Mouse (Mus musculus) Patski (cell line): ENCODE data around the gene Nr1d1. TPM values are rescaled to one million over a fixed set of nuclear protein-coding genes. Genes with fewer than 3 reads are reported as not detected.
A peak's percentile ranks its signal among the peaks of the same experiment; 100 is the strongest.

Source experiments
- ATAC-seq: fragments of 100-300 bp; one replicate; pipeline ENCODE4 v1.8.0; 2021
- CTCF ChIA-PET: fragments of 350-600 bp; sonication (Branson Sonifier 250); formaldehyde crosslinking; loops from one replicate; lab custom pipeline; 2022; ENCODE audit warnings: inconsistent platforms; lab: Charles Lee
- POLR2A ChIA-PET: fragments of 350-600 bp; sonication (Branson Sonifier 250); formaldehyde crosslinking; loops from one replicate; lab custom pipeline; 2022; ENCODE audit warnings: antibody characterized with exemption, inconsistent platforms; lab: Charles Lee
- DNase-seq: peaks from one replicate; pipeline ENCODE4 v3.0.0-alpha.2; 2011; ENCODE audit warnings: low read depth, low spot score
- H3K27me3 ChIP-seq: fragments of 371-371 bp; one replicate; pipeline ENCODE4 v1.5.1; 2021
- CTCF ChIP-seq: fragments of 100-300 bp; IDR thresholded peaks from one replicate; pipeline ENCODE4 v1.5.1; 2021
- in situ Hi-C: fragments of 300-500 bp; cut with MboI; formaldehyde crosslinking; loops from 3 replicates; pipeline ENCODE4 v1.11.1; 2018; ENCODE audit warnings: low pct_unique_long_range_greater_than_20kb, mixed read lengths
- polyA plus RNA-seq: library from polyadenylated mRNA; unstranded; gene quantifications from one replicate; pipeline ENCODE4 v1.2.3, GENCODE M21; 2021

The Nr1d1 gene
- polyA plus RNA-seq, 1 experiment from 2014 or later: 37.2 TPM

GRCm38 (mm10) chr11:98796515-98797216 is 21.5 kb upstream of the Nr1d1 start:
- TF ChIP-seq CTCF: no peak
- ChIA-PET POLR2A (interaction anchor here (0.6 to 3.5 kb wide), 6 partner anchors 10 to 192 kb away, joined by 3 to 20 read pairs (median 4); partner anchors contain the start of gene Psmd3), CTCF (interaction anchor here (0.9 to 2.3 kb wide), 2 partner anchors 10 to 11 kb away, joined by 3 to 7 read pairs; no protein-coding TSS in a partner anchor)
- ATAC-seq (peak; percentile 1), DNase-seq (no peak)
- in situ Hi-C loops: no loop called here
- no peaks in the 10 kb centered on the region for H3K27me3 ChIP-seq

GRCm38 (mm10) chr11:98795714-98796514 is 20.8 kb upstream of the Nr1d1 start:
- peak; percentile 56 for TF ChIP-seq CTCF
- H3K27me3 ChIP-seq: no peaks in the 10 kb centered on the region
- ATAC-seq (peak; percentile 26), DNase-seq (no peak)
- CTCF ChIA-PET: interaction anchor here (0.9 to 2.3 kb wide), 2 partner anchors 9 to 12 kb away, joined by 3 to 7 read pairs; no protein-coding TSS in a partner anchor
- in situ Hi-C loops: no loop called here
- POLR2A ChIA-PET: interaction anchor here (0.6 to 3.5 kb wide), 8 partner anchors 13 to 193 kb away, joined by 3 to 20 read pairs (median 4); partner anchors contain the start of genes Nr1d1 and Psmd3

GRCm38 (mm10) chr11:98795015-98795713 is 20.0 kb upstream of the Nr1d1 start, which contains the start of gene Msl1:
Gene Msl1 (plus strand): TSS chr11:98795516.
- no peaks in the 10 kb centered on the region for H3K27me3 ChIP-seq
- TF ChIP-seq CTCF: no peak
- POLR2A ChIA-PET: interaction anchor here (0.6 to 3.5 kb wide), 6 partner anchors 14 to 68 kb away, joined by 3 to 20 read pairs (median 4); partner anchors contain the start of gene Nr1d1
- in situ Hi-C loops: no loop called here
- ATAC-seq (peak; percentile 24), DNase-seq (no peak)
- CTCF ChIA-PET: no interaction called here

- in situ Hi-C loops: no loop called here
- peak; percentile 19 for TF ChIP-seq CTCF
- peak; percentile 49 for ATAC-seq
- H3K27me3 ChIP-seq: no peaks in the 10 kb centered on the region
- DNase-seq: no peak
- CTCF ChIA-PET: interaction anchor here (1.0 kb wide), 1 partner anchor 22 kb away, joined by 3 read pairs; no protein-coding TSS in a partner anchor
- POLR2A ChIA-PET: no interaction called here
Observed at GRCm38 (mm10) chr11:98794469-98795014, 19.4 kb upstream of the Nr1d1 start.

- no peak for DNase-seq
- ATAC-seq: no peak
- in situ Hi-C loops: no loop called here
- H3K27me3 ChIP-seq: no peaks in the 10 kb centered on the region
- no peak for TF ChIP-seq CTCF
- ChIA-PET POLR2A (no interaction called here), CTCF (interaction anchor here (1.0 to 2.3 kb wide), 3 partner anchors 16 to 92 kb away, joined by 3 to 5 read pairs (median 3); partner anchors contain the start of gene Med24)
Observed at GRCm38 (mm10) chr11:98792081-98792480, 16.9 kb upstream of the Nr1d1 start.

GRCm38 (mm10) chr11:98791448-98791847 is 16.3 kb upstream of the Nr1d1 start:
- DNase-seq: no peak
- H3K27me3 ChIP-seq: no peaks in the 10 kb centered on the region
- POLR2A ChIA-PET: no interaction called here
- CTCF ChIA-PET: interaction anchor here (1.6 to 2.3 kb wide), 2 partner anchors 17 to 91 kb away, joined by 3 to 5 read pairs; no protein-coding TSS in a partner anchor
- in situ Hi-C loops: no loop called here
- no peak for ATAC-seq
- TF ChIP-seq CTCF: no peak

- ChIA-PET CTCF (interaction anchor here (1.4 to 2.3 kb wide), 2 partner anchors 18 to 22 kb away, joined by 3 to 5 read pairs; no protein-coding TSS in a partner anchor), POLR2A (interaction anchor here (0.6 to 0.9 kb wide), 2 partner anchors 52 to 441 kb away, joined by 3 to 9 read pairs; no protein-coding TSS in a partner anchor)
- no peak for DNase-seq
- ATAC-seq: no peak
- H3K27me3 ChIP-seq: no peaks in the 10 kb centered on the region
- in situ Hi-C loops: no loop called here
- no peak for TF ChIP-seq CTCF
Observed at GRCm38 (mm10) chr11:98790631-98791205, 15.6 kb upstream of the Nr1d1 start.

GRCm38 (mm10) chr11:98789824-98790223 is 14.7 kb upstream of the Nr1d1 start:
- CTCF ChIA-PET: interaction anchor here (0.8 to 5.3 kb wide), 4 partner anchors 15 to 48 kb away, joined by 3 to 74 read pairs (median 4); partner anchors contain the start of gene Nr1d1
- ATAC-seq (no peak), DNase-seq (no peak)
- POLR2A ChIA-PET: interaction anchor here (0.6 to 6.9 kb wide), 5 partner anchors 15 to 80 kb away, joined by 3 to 48 read pairs (median 4); partner anchors contain the start of genes Casc3 and Nr1d1
- in situ Hi-C loops: loop anchor here (5.0 kb wide), 1 partner anchor 88 kb away; the partner anchor contains the start of gene Csf3
- no peaks in the 10 kb centered on the region for H3K27me3 ChIP-seq
- TF ChIP-seq CTCF: no peak
